Mouse (Mus musculus): ENCODE measurements around the gene Mef2d. TPM values are rescaled to one million over a fixed set of nuclear protein-coding genes. Genes with fewer than 3 reads are reported as not detected.

Mef2d gene
- polyA plus RNA-seq, 1 experiment: 49.1 TPM

DNA sequence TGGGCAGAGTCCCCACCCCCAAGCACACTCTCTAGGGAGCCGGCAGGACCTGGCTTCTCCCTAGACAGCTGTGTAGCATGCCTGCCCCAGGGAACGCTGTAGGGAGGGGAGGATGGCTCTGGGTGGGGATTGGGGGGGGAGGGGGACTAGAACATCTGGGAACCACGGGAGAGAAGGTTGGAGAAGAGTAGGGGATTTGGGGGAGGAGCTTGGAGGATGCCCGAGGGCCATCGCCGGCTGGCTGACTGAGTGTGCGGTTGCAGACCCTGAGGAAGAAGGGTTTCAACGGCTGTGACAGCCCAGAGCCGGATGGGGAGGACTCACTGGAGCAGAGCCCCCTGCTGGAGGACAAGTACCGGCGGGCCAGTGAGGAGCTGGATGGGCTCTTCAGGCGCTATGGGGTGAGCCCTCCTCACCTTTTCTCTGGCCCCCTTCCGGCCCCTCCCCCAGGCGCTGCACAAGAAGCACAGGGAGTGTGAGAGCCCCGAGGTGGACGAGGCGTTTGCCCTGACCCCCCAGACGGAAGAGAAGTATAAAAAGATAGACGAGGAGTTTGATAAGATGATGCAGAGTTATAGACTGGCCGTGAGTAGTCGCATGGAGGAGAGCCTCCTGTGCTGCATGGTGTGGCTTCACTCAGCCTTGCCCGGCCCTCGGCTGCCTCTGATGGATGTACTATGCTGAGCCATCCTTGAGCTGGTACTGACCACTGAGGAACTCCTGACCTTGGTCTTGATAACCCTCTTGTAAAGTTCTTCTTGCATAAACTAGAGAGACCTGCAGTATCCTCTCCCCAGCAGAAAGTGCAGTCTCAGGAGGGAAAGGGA lies 15.8 kb downstream of the Mef2d start:
- TF ChIP-seq POLR2A (IDR thresholded peaks at IDR 0.05; ENCODE audit: low read depth, low read length) (no peak), CTCF (IDR thresholded peaks at IDR 0.05; ENCODE audit: borderline replicate concordance, insufficient read depth, low read length) (peak; percentile 51)
- no peak overlapping the region for H3K4me3 ChIP-seq (ENCODE audit: insufficient read depth, low read length)
- H3K4me1 ChIP-seq (ENCODE audit: control insufficient read depth, insufficient read depth, low read length): 0 out of 2 replicates have a peak, but pooled peaks cover 2% of the 10 kb centered on the region
- H3K27ac ChIP-seq (ENCODE audit: insufficient read depth, low read length): no peak overlapping the region

DNA sequence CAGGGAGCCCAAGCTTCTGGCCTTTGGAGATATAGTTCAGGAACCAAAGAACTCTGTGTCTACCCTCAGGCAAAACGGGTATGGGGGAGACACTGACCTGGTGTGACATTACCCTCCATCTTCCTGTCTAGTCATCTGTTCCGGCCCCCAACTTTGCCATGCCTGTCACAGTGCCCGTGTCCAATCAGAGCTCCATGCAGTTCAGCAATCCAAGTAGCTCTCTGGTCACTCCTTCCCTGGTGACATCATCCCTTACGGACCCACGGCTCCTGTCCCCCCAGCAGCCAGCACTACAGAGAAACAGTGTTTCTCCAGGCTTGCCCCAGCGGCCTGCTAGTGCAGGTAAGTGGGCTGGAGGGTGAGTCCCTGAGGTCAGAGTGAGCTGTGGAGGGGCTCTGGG lies 16.8 kb downstream of the Mef2d start:
- Histone ChIP-seq H3K27ac (ENCODE audit: insufficient read depth, low read length) (no peak overlapping the region), H3K4me1 (ENCODE audit: control insufficient read depth, insufficient read depth, low read length) (0 out of 2 replicates have a peak, but pooled peaks cover 2% of the 10 kb centered on the region), H3K4me3 (ENCODE audit: insufficient read depth, low read length) (no peak overlapping the region)
- TF ChIP-seq POLR2A (IDR thresholded peaks at IDR 0.05; ENCODE audit: low read depth, low read length) (no peak), CTCF (IDR thresholded peaks at IDR 0.05; ENCODE audit: borderline replicate concordance, insufficient read depth, low read length) (no peak)

DNA sequence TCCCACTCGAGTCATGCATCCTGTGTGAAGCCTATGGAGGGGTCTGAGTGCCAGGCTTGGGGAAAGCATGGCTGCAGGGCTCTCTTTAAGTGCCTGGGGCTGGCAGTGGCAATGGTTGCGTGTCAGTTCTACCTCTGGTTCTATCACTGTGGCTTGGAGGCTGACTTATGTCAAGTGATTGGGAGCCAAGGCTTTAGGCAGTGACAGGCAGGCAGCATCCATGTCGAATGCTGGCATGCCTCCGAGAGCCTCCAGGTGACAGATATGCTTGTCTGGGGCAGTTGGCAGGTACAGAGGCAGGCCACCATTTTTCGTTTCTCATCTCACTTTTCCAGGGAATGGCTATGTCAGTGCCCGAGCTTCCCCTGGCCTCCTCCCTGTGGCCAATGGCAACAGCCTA lies 18.7 kb downstream of the Mef2d start:
- no peak for TF ChIP-seq CTCF (IDR thresholded peaks at IDR 0.05; ENCODE audit: borderline replicate concordance, insufficient read depth, low read length)
- TF ChIP-seq POLR2A (IDR thresholded peaks at IDR 0.05; ENCODE audit: low read depth, low read length): no peak

DNA sequence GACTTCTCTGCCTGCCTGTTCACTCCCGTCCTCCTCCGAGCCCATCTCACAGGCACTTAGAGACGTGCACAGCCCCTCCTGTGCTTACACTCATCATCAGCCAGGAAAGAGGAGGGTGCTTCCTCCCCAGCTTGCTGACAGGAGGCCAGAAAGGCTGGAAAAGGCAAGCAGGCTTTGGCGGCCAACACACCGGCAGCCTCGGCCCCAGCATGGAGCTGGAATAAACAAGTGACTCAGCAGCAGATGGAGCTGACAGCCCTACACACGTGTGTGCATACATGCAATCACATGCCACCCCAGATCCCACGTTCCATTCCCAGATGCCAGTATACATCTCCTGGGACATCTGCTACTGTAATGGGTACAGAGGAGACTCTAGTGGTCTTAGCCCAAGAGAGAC lies 20.1 kb downstream of the Mef2d start:
- Histone ChIP-seq H3K4me3 (ENCODE audit: insufficient read depth, low read length) (no peak overlapping the region), H3K27ac (ENCODE audit: insufficient read depth, low read length) (no peak overlapping the region), H3K4me1 (ENCODE audit: control insufficient read depth, insufficient read depth, low read length) (0 out of 2 replicates have a peak, but pooled peaks cover 2% of the 10 kb centered on the region)
- no peak for TF ChIP-seq POLR2A (IDR thresholded peaks at IDR 0.05; ENCODE audit: low read depth, low read length)
- no peak for TF ChIP-seq CTCF (IDR thresholded peaks at IDR 0.05; ENCODE audit: borderline replicate concordance, insufficient read depth, low read length)

More for the DNA sequence above, 18.7 kb downstream of the Mef2d start:
- Histone ChIP-seq H3K4me1 (ENCODE audit: control insufficient read depth, insufficient read depth, low read length) (0 out of 2 replicates have a peak, but pooled peaks cover 2% of the 10 kb centered on the region), H3K27ac (ENCODE audit: insufficient read depth, low read length) (no peak overlapping the region), H3K4me3 (ENCODE audit: insufficient read depth, low read length) (no peak overlapping the region)

DNA sequence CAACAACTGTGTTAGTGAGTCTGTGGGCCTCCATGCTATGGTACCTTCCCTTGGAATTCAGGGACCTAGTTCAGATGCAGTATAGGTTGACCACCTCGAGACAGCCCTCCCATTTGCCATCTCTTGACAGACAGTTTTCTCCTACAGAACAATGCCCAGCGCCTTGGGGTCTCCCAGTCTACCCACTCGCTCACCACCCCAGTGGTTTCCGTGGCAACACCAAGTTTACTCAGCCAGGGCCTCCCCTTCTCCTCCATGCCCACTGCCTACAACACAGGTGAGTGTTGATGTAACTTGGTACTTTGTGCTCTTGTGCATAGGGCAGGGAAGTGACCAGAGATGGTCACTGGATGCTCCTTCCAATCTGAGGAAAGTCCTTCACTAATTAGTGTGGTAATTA lies 20.6 kb downstream of the Mef2d start:
- no peaks in the 10 kb centered on the region for H3K4me1 ChIP-seq (ENCODE audit: control insufficient read depth, insufficient read depth, low read length)

DNA sequence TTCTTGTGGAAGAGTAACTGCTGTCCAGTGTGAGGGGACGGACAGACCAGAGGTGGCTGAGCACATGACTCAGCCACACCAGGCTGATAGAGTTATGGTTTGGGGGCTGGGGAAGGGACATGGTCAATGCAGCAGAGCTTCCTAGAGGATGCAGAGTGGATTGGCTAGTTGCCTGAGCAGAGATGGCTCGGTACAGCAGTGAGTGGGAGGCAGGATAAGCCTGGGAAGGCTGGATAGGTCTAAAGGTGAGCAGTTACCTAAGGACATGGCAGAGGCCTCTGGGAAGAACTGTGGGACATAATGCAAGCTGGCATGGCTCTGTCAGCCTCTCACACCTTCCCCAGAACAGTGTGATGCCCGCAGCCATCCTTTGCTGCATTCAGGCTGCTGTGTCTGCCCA lies 21.7 kb downstream of the Mef2d start:
- TF ChIP-seq POLR2A (IDR thresholded peaks at IDR 0.05; ENCODE audit: low read depth, low read length) (no peak), CTCF (IDR thresholded peaks at IDR 0.05; ENCODE audit: borderline replicate concordance, insufficient read depth, low read length) (no peak)
- no peak overlapping the region for H3K4me3 ChIP-seq (ENCODE audit: insufficient read depth, low read length)
- no peak overlapping the region for H3K27ac ChIP-seq (ENCODE audit: insufficient read depth, low read length)
- no peaks in the 10 kb centered on the region for H3K4me1 ChIP-seq (ENCODE audit: control insufficient read depth, insufficient read depth, low read length)

More for the DNA sequence above, 20.6 kb downstream of the Mef2d start:
- Histone ChIP-seq H3K4me3 (ENCODE audit: insufficient read depth, low read length) (no peak overlapping the region), H3K27ac (ENCODE audit: insufficient read depth, low read length) (no peak overlapping the region)
- TF ChIP-seq POLR2A (IDR thresholded peaks at IDR 0.05; ENCODE audit: low read depth, low read length): no peak
- TF ChIP-seq CTCF (IDR thresholded peaks at IDR 0.05; ENCODE audit: borderline replicate concordance, insufficient read depth, low read length): no peak

DNA sequence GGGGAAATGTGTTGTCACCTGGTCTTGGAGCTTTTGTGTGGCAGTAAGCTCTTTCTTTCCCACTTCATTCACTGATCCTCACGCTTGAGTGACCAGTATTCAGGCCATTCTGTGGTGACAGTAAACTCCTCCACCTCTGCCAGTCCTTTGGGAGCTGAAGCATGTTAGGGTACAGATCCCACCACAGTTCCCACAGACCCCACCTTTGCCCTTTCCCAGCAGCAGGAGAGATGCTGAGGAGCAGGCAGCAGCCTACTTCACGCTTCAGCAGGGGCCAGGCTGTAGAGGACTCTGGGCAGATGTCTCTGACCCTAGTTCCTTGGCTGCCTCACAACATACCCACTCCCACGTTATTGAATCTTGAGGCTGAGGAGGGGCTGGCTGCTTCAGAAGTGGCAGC lies 22.1 kb downstream of the Mef2d start:
- H3K4me3 ChIP-seq (ENCODE audit: insufficient read depth, low read length): no peak overlapping the region
- H3K4me1 ChIP-seq (ENCODE audit: control insufficient read depth, insufficient read depth, low read length): no peaks in the 10 kb centered on the region
- TF ChIP-seq POLR2A (IDR thresholded peaks at IDR 0.05; ENCODE audit: low read depth, low read length): no peak
- no peak for TF ChIP-seq CTCF (IDR thresholded peaks at IDR 0.05; ENCODE audit: borderline replicate concordance, insufficient read depth, low read length)
- H3K27ac ChIP-seq (ENCODE audit: insufficient read depth, low read length): no peak overlapping the region

DNA sequence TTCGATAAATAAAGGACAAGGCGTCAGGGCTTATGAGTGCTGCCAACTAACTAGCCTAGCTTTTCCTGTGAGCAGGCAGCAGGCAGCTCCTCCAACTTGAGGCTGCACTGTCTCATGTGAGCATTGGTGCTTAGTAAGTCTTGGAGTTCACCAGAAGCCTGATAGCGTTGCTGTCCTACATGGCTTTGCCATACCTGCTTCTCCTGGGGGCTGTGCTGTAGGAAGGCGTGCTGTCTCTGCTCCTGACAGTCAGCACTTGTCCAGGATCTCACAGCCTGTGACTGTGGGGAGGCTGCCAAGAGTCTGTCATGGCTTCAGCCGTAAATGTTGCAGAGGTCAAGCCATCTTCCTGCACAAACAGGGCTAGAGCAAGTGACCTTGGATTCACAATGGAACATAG lies 23.9 kb downstream of the Mef2d start:
- Histone ChIP-seq H3K4me1 (ENCODE audit: control insufficient read depth, insufficient read depth, low read length) (no peaks in the 10 kb centered on the region), H3K27ac (ENCODE audit: insufficient read depth, low read length) (no peak overlapping the region), H3K4me3 (ENCODE audit: insufficient read depth, low read length) (no peak overlapping the region)
- TF ChIP-seq POLR2A (IDR thresholded peaks at IDR 0.05; ENCODE audit: low read depth, low read length) (no peak), CTCF (IDR thresholded peaks at IDR 0.05; ENCODE audit: borderline replicate concordance, insufficient read depth, low read length) (no peak)

DNA sequence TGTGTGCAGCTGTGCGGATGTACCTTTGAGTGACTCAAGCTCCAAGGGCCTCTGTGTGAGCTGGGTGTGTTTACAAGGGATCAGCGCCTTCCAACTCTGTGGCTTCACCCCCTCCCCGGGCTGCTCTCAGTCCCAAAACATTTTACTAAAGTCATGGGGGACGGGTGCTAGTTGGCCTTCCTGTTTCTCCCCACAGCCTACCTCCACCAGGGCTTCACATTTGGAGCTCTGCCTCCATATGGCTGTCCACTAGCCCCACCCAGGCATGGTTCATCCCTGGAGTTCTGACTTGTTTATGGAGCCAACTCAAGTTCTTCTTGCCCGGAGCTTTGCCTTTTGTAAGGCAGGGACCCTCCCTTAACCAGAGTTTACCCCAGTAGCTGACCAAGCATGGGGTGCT lies 28.2 kb downstream of the Mef2d start:
- TF ChIP-seq CTCF (IDR thresholded peaks at IDR 0.05; ENCODE audit: borderline replicate concordance, insufficient read depth, low read length): no peak
- no peak for TF ChIP-seq POLR2A (IDR thresholded peaks at IDR 0.05; ENCODE audit: low read depth, low read length)
- H3K4me1 ChIP-seq (ENCODE audit: control insufficient read depth, insufficient read depth, low read length): no peaks in the 10 kb centered on the region; the same call in 1 of the 2 replicates
- no peak overlapping the region for H3K4me3 ChIP-seq (ENCODE audit: insufficient read depth, low read length)
- no peak overlapping the region for H3K27ac ChIP-seq (ENCODE audit: insufficient read depth, low read length)

DNA sequence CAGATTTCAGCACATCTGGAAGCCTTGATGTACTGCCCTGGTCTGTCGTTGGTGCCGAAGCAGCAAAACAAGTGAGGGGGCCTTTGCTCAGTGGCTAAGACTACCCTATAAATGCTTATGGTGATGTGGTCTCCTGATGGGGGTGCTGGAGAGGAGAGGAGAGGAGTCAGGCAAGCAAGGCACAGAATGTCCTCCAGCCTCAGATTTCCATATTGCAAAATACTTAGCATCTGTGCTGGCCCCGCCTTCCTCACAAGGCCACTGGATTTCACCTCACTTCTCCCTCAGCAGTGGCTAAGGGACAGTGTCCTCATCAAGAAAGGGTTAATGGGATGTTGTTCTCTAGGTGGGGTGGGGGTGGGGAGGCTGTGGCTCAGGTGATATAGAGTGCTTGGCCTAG lies 30.3 kb downstream of the Mef2d start:
- Histone ChIP-seq H3K27ac (ENCODE audit: insufficient read depth, low read length) (no peak overlapping the region), H3K4me1 (ENCODE audit: control insufficient read depth, insufficient read depth, low read length) (peaks cover 9% of the 10 kb centered on the region), H3K4me3 (ENCODE audit: insufficient read depth, low read length) (no peak overlapping the region)
- TF ChIP-seq POLR2A (IDR thresholded peaks at IDR 0.05; ENCODE audit: low read depth, low read length): no peak
- no peak for TF ChIP-seq CTCF (IDR thresholded peaks at IDR 0.05; ENCODE audit: borderline replicate concordance, insufficient read depth, low read length)
